Mouse (Mus musculus) hindbrain, embryonic 11.5 days (tissue): ENCODE measurements at regions not wholly inside any gene's neighbourhood (a gene's known extent, or its start where the extent isn't known, plus 50 kb on each side); places are given as distances from the start of the nearest gene placed in this dataset.

Experiments
- ATAC-seq: fragments of 200-750 bp; cut with Nextera tagmentation; 2 replicates; pipeline ENCODE4 v1.8.0; 2017; ENCODE audit warnings: mild to moderate bottlenecking, moderate TSS enrichment, moderate library complexity; ENCODE audit not compliant: low FRiP score
- DNase-seq: peaks from one replicate; pipeline ENCODE4 v3.0.0-alpha.2; 2015; ENCODE audit warnings: low spot score
- H3K27ac ChIP-seq: fragments of 300-500 bp; sonication (generic); 2 replicates; pipeline ENCODE4 v1.5.1; 2014; ENCODE audit warnings: mild to moderate bottlenecking, low read depth, low read length
- H3K27me3 ChIP-seq: fragments of 300-500 bp; sonication (generic); 2 replicates; pipeline ENCODE4 v1.6.1; 2014; ENCODE audit warnings: mild to moderate bottlenecking, low read length, moderate library complexity, mixed read lengths; ENCODE audit not compliant: control insufficient read depth, insufficient read depth
- H3K36me3 ChIP-seq: fragments of 300-500 bp; sonication (generic); 2 replicates; pipeline ENCODE4 v1.6.1; 2014; ENCODE audit warnings: mild to moderate bottlenecking, low read length, moderate library complexity, mixed read lengths; ENCODE audit not compliant: control insufficient read depth, insufficient read depth
- H3K4me1 ChIP-seq: fragments of 300-500 bp; sonication (generic); replicated peaks from 2 replicates; pipeline ENCODE4 v1.6.1; 2014; ENCODE audit warnings: low read length, mixed read lengths; ENCODE audit not compliant: control insufficient read depth, insufficient read depth
- H3K4me2 ChIP-seq: fragments of 300-500 bp; sonication (generic); replicated peaks from 2 replicates; pipeline ENCODE4 v1.6.1; 2014; ENCODE audit warnings: mild to moderate bottlenecking, low read depth, low read length
- H3K4me3 ChIP-seq: fragments of 300-500 bp; sonication (generic); 2 replicates; pipeline ENCODE4 v1.5.1; 2014; ENCODE audit warnings: low read depth, low read length
- H3K9ac ChIP-seq: fragments of 300-500 bp; sonication (generic); 2 replicates; pipeline ENCODE4 v1.6.1; 2014; ENCODE audit warnings: low read depth, low read length
- H3K9me3 ChIP-seq: fragments of 300-500 bp; sonication (generic); 2 replicates; pipeline ENCODE4 v1.6.1; 2016; ENCODE audit warnings: low read length; ENCODE audit not compliant: control insufficient read depth
- WGBS: fragments of 180-500 bp; shearing (Covaris S2); extraction: QIAGEN DNeasy Blood & Tissue Kit; methylation state at CpG from one replicate; pipeline ENCODE4 v1.1.7; 2014; 5-methylcytosine and 5-hydroxymethylcytosine counted together

DNA sequence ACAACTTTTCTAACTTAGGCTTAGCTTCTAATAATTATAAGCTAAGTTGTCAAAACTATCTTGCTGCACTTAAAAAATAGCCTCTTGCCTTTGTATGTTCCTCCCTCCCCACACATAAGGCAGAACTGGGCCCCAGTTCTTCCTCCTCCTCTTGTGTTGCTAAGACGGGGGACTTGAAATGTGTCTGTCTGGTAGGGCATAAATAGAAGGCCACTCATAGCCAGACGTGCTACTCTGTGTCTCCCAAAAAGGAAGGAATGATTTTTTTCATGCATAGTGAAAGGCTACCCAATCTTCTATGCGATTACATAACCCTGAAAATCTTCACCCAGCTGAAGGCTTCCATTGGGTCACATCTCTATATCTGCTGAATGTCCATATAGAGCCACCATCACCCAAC lies 183.5 kb downstream of the Hsfy2 start:
- H3K4me2 ChIP-seq: no peak overlapping the region
- ATAC-seq (no peak), DNase-seq (no peak)
- WGBS: 81% methylated on average over 3 of the region's 3 CpGs
- no peaks in the 10 kb centered on the region for H3K36me3 ChIP-seq
- H3K4me3 ChIP-seq: no peak overlapping the region
- no peak overlapping the region for H3K27ac ChIP-seq
- no peaks in the 10 kb centered on the region for H3K27me3 ChIP-seq
- no peaks in the 10 kb centered on the region for H3K9me3 ChIP-seq
- no peak overlapping the region for H3K9ac ChIP-seq
- H3K4me1 ChIP-seq: no peaks in the 10 kb centered on the region

DNA sequence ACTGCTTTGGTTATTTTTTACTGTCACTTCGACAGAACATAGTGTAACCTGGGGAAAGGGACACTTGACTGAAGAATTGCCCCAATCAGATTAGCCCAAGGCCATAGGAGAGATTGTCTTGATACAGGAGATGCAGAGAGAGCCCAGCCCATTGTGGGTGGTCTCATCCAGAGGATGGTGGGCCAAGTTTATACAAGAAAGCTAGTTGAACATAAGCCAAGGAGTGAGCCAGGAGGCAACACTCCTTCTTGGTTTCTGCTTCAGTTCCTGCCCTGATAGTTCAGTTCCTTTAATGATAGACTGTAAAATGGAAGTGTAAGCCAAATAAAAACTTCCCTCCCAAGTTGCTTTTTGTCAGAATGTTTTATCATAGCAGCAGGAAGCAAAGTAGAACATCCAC lies 194.4 kb downstream of the Hsfy2 start:
- Histone ChIP-seq H3K4me2 (no peak overlapping the region), H3K9ac (no peak overlapping the region), H3K4me1 (no peaks in the 10 kb centered on the region), H3K36me3 (no peaks in the 10 kb centered on the region), H3K9me3 (no peaks in the 10 kb centered on the region), H3K27me3 (no peaks in the 10 kb centered on the region), H3K4me3 (no peak overlapping the region), H3K27ac (no peak overlapping the region)
- 76% methylated on average over 1 of the region's 1 CpGs for WGBS
- ATAC-seq (no peak), DNase-seq (no peak)

GRCm38 (mm10) chr1:56406786-56407185 lies 230.4 kb downstream of the Hsfy2 start:
- ATAC-seq (no peak), DNase-seq (no peak)
- Histone ChIP-seq H3K27ac (no peak overlapping the region), H3K4me3 (no peak overlapping the region), H3K36me3 (no peaks in the 10 kb centered on the region), H3K27me3 (no peaks in the 10 kb centered on the region), H3K9ac (no peak overlapping the region), H3K9me3 (no peaks in the 10 kb centered on the region), H3K4me2 (no peak overlapping the region), H3K4me1 (no peaks in the 10 kb centered on the region)
- 97% methylated on average over 1 of the region's 1 CpGs for WGBS

DNA sequence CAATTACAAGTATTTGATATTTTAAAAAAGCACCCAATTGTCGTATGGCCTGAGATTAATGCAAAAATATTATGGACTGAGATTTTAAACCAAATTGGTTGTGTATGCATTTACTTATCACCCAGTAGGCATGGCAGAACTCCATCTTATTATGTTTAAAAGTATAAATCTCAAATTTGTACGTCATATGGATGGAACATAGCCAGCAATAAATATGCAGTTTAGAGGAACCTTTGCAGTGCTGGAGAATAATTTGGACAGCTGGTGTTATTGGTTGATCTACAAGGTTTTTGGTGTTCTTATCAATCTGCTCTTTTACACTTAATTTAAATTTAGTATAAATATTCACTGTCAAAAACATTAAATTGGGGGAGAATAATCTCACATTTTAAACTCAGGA lies 233.9 kb downstream of the Hsfy2 start:
- Histone ChIP-seq H3K27ac (no peak overlapping the region), H3K4me2 (no peak overlapping the region), H3K4me3 (no peak overlapping the region), H3K9ac (no peak overlapping the region), H3K9me3 (no peaks in the 10 kb centered on the region), H3K36me3 (no peaks in the 10 kb centered on the region), H3K4me1 (no peaks in the 10 kb centered on the region), H3K27me3 (no peaks in the 10 kb centered on the region)
- ATAC-seq (no peak), DNase-seq (no peak)
- 94% methylated on average over 2 of the region's 2 CpGs for WGBS

DNA sequence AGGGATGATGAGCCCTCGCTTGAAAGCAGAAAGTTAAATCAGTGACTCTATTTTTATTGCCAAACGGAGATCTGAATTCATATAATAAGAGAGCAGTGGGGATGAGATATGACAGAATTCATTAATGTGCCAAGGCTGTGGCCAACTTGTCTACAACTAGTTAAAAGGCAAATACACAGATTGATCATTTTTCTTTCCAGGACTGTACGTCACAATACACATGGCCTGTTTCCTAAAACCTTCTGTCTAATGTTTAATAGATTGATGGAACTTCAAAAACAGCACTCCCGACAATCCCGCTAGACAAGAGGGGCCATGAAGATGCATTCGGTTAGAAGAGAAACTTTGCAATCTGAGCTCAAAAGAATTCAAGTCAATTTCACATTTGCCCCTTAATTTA lies 241.4 kb downstream of the Hsfy2 start:
- no peak overlapping the region for H3K27ac ChIP-seq
- no peaks in the 10 kb centered on the region for H3K36me3 ChIP-seq
- no peak for ATAC-seq
- H3K9me3 ChIP-seq: no peaks in the 10 kb centered on the region
- H3K4me1 ChIP-seq: no peaks in the 10 kb centered on the region
- no peak overlapping the region for H3K9ac ChIP-seq
- H3K27me3 ChIP-seq: no peaks in the 10 kb centered on the region
- DNase-seq: no peak
- 90% methylated on average over 6 of the region's 6 CpGs for WGBS
- H3K4me3 ChIP-seq: no peak overlapping the region
- no peak overlapping the region for H3K4me2 ChIP-seq

DNA sequence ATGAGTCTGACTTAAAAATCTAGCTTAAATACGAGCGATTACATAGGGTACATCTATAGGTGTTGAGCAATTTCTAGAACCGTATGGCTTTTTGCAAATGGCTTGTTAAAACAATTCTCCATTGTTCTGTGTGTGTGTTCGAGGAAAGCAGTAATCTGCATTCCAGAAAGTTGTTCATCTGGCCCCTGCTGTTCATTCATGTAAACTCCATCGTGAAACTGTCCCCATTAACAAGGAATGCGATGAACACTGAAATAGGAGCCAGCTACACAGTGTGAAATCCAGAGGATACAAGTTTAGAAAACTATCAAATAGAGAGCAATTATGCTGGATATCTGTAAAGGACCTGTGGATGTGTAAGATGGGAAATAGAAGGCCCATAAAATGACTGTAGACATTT lies 250.1 kb downstream of the Hsfy2 start:
- Histone ChIP-seq H3K9me3 (no peaks in the 10 kb centered on the region), H3K4me2 (no peak overlapping the region), H3K27me3 (no peaks in the 10 kb centered on the region), H3K36me3 (no peaks in the 10 kb centered on the region), H3K9ac (no peak overlapping the region), H3K27ac (no peak overlapping the region), H3K4me3 (no peak overlapping the region), H3K4me1 (no peaks in the 10 kb centered on the region)
- 73% methylated on average over 6 of the region's 6 CpGs for WGBS
- DNase-seq: no peak
- no peak for ATAC-seq

- no peak for DNase-seq
- Histone ChIP-seq H3K36me3 (no peaks in the 10 kb centered on the region), H3K4me2 (no peak overlapping the region), H3K27me3 (no peaks in the 10 kb centered on the region), H3K4me1 (no peaks in the 10 kb centered on the region), H3K9me3 (no peaks in the 10 kb centered on the region), H3K4me3 (no peak overlapping the region), H3K9ac (no peak overlapping the region), H3K27ac (no peak overlapping the region)
- ATAC-seq: no peak
- 94% methylated on average over 2 of the region's 2 CpGs for WGBS
These were observed 270.9 kb downstream of the Hsfy2 start for GRCm38 (mm10) chr1:56366319-56366718.

GRCm38 (mm10) chr1:56360857-56361256 lies 276.4 kb downstream of the Hsfy2 start:
- no peak for DNase-seq
- no peaks in the 10 kb centered on the region for H3K9me3 ChIP-seq
- WGBS: 73% methylated on average over 5 of the region's 5 CpGs
- no peak for ATAC-seq
- no peaks in the 10 kb centered on the region for H3K4me1 ChIP-seq
- no peak overlapping the region for H3K4me3 ChIP-seq
- no peaks in the 10 kb centered on the region for H3K36me3 ChIP-seq
- no peaks in the 10 kb centered on the region for H3K27me3 ChIP-seq
- no peak overlapping the region for H3K4me2 ChIP-seq
- H3K27ac ChIP-seq: no peak overlapping the region
- no peak overlapping the region for H3K9ac ChIP-seq

DNA sequence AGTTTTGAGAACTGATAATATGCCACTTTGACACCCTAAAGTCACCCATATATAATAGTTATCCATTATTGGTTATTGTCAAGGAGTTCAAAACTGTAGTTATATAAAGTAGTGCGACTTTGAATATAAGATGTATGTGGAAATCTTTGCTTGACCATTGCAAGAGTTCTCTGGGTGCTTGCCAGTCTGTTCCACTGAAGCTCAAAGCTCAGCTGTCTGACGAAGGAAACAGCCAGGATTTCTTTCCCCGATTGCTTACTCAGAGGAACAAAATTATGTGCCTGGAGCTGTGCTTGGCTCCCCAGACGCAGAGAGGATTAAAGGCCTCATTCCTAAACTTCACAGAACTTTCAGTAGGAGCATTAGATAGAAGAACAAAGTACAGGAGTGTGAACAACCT lies 290.6 kb downstream of the Hsfy2 start:
- ATAC-seq (no peak), DNase-seq (no peak)
- Histone ChIP-seq H3K4me2 (no peak overlapping the region), H3K9me3 (no peaks in the 10 kb centered on the region), H3K27me3 (no peaks in the 10 kb centered on the region), H3K36me3 (no peaks in the 10 kb centered on the region), H3K4me1 (no peaks in the 10 kb centered on the region), H3K9ac (no peak overlapping the region), H3K4me3 (no peak overlapping the region), H3K27ac (no peak overlapping the region)
- WGBS: 82% methylated on average over 4 of the region's 4 CpGs
